Mouse (Mus musculus) spleen, postnatal 36 days (tissue): ENCODE data around the gene Acadm.

ENCODE experiments used
- DNase-seq, 2 experiments: peaks; one replicate each; pipeline ENCODE4 v3.0.0; 2022; ENCODE audit warnings: low spot score in 2 of 2, mixed read lengths in 1 of 2

The Acadm gene

GRCm38 (mm10) chr3:153902595-153902994, 41.8 kb downstream of the Acadm start:
- no peak for DNase-seq

- DNase-seq, result no peak
Observed at GRCm38 (mm10) chr3:153901904-153902303, 42.5 kb downstream of the Acadm start.

- DNase-seq, result no peak
Observed at GRCm38 (mm10) chr3:153897216-153897615, 47.2 kb downstream of the Acadm start.

GRCm38 (mm10) chr3:153895454-153895853, 49.0 kb downstream of the Acadm start:
- peak in 1 of 2 experiments; percentile 4 for DNase-seq

- no peak for DNase-seq
Observed at GRCm38 (mm10) chr3:153889188-153889781, 55.1 kb downstream of the Acadm start.

- no peak for DNase-seq
Observed at GRCm38 (mm10) chr3:153888141-153888540, 56.3 kb downstream of the Acadm start.

- DNase-seq, result no peak
Observed at GRCm38 (mm10) chr3:153886296-153886695, 58.1 kb downstream of the Acadm start.
